Mouse (Mus musculus) layer of hippocampus, adult 6 months (tissue): ENCODE results near the gene Olfr767. TPM values are rescaled to one million over a fixed set of nuclear protein-coding genes. Genes with fewer than 3 reads are reported as not detected.

ENCODE experiments used
- long read RNA-seq, 2 experiments: library from polyadenylated mRNA; unstranded; transcript quantifications; one replicate each; pipeline ENCODE4 v2.0.0; 2019 to 2020
- polyA plus RNA-seq: library from polyadenylated mRNA; unstranded; fragments of <200 nt; fragmentation: Nextera tagmentation; gene quantifications from 2 replicates; pipeline ENCODE4 v1.2.3, GENCODE M21; 2021

Gene Olfr767
- polyA plus RNA-seq: not detected in 2 replicates
- long read RNA-seq, experiment 1: 0 reads
- long read RNA-seq, experiment 2: 0 reads

DNA sequence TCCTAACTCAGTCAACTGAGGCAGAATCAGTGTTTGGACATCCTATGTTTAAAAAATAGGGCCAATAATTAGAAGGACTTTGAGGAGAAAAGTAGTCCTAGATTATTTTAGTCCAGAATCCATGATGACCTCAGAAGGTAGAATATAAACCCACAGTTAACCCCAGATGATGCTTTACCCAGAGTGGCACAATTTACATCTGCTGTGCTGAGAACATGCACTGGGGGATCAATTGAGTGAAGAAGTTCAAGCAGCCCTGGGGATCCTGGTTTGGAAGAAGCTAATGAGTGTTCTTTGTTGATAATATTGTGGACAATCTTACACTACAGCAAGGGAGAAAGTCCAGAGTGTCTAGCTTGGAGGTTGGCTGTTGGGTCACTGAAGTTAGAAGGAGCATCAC, at the start of gene Olfr767:
Olfr767 (minus strand) TSS at position 101 of the 400 bp plus-strand sequence.

DNA sequence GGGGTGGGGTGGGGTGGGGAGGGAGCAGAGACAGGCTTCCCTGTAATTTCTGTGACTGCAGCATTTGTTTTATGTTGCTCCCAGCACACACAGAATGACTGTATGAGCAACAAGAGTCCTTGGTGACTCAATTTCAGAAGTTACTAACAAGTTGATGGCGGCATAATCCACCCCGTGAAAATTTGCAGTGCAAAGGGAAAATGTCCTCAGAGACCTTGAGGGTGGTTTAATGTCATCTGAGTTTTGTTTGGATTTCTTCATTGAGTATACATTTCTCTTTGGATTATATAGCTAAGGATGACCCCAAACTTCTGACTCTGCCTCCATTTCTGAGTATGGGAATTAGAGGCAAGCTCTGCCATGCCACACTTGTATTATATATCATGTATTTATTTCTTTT, 35.1 kb upstream of the Olfr767 start, which contains the start of gene Olfr769:
Olfr769 (minus strand) TSS at position 101 of the 400 bp plus-strand sequence.

DNA sequence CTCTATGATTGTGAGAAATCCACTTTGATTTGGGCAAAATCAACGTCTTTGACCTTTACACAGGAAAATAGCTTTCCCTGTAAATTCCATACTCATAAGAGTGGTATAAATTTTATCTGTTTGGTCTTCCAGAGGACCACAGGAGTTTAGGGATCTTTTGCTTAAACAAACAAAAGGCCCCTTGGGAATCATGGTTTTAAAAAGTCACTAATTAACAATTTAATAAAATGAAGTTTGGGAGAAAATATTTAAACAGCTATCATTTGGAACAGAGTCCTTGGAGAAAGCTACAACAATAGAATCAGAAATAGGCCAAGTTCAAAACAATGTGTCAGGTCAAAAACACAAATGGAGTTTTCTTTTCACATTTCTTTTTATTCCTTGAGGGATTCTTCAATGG, 16.6 kb upstream of the Olfr767 start, which contains the start of gene Olfr768:
Olfr768 (minus strand) TSS at position 101 of the 400 bp plus-strand sequence.

GRCm38 (mm10) chr10:129068877-129069276, 13.8 kb downstream of the Olfr767 start, which contains the start of gene Olfr766-ps1:
Gene Olfr766-ps1, minus strand, starts transcription at chr10:129068977.

GRCm38 (mm10) chr10:129049898-129050297, 32.8 kb downstream of the Olfr767 start, which contains the start of gene Olfr765:
Gene Olfr765, minus strand, starts transcription at chr10:129049998.

GRCm38 (mm10) chr10:129039796-129040195, 42.9 kb downstream of the Olfr767 start, which contains the start of gene Olfr764-ps1:
Gene Olfr764-ps1, minus strand, starts transcription at chr10:129039896.

Other genes with a start within 250 kb of the Olfr767 start
- 6.8 and 7.9 TPM in 2 replicates for gene Gdf11, start 191.2 kb downstream of the Olfr767 start, polyA plus RNA-seq
- 190 and 257 TPM in 2 replicates for gene Cd63, start 181.9 kb downstream of the Olfr767 start, polyA plus RNA-seq
- 10.0 and 83.5 TPM in 2 replicates for gene Rdh5, start 160.0 kb downstream of the Olfr767 start, polyA plus RNA-seq
- 356 and 436 TPM in 2 replicates for gene Bloc1s1, start 158.9 kb downstream of the Olfr767 start, polyA plus RNA-seq
- gene Itga7, start 149.1 kb downstream of the Olfr767 start, polyA plus RNA-seq: 3.7 and 4.6 TPM in 2 replicates
- gene Mettl7b, start 121.9 kb downstream of the Olfr767 start, polyA plus RNA-seq: not detected in 2 replicates
- not detected in 2 replicates for gene Olfr9, start 93.5 kb downstream of the Olfr767 start, polyA plus RNA-seq
- gene Olfr763, start 72.1 kb downstream of the Olfr767 start, polyA plus RNA-seq: not detected in 2 replicates
- gene Olfr764-ps1, start 43.0 kb downstream of the Olfr767 start, polyA plus RNA-seq: not detected in 2 replicates
- not detected in 2 replicates for gene Olfr765, start 32.9 kb downstream of the Olfr767 start, polyA plus RNA-seq
- gene Olfr766-ps1, start 13.9 kb downstream of the Olfr767 start, polyA plus RNA-seq: not detected in 2 replicates
- gene Olfr768, start 16.5 kb upstream of the Olfr767 start, polyA plus RNA-seq: not detected in 2 replicates
- gene Olfr769, start 35.0 kb upstream of the Olfr767 start, polyA plus RNA-seq: not detected in 2 replicates
- not detected in 2 replicates for gene Olfr770, start 56.1 kb upstream of the Olfr767 start, polyA plus RNA-seq
- gene Olfr771, start 81.8 kb upstream of the Olfr767 start, polyA plus RNA-seq: not detected in 2 replicates
- not detected in 2 replicates for gene Olfr772, start 95.0 kb upstream of the Olfr767 start, polyA plus RNA-seq
- gene Olfr773, start 104.5 kb upstream of the Olfr767 start, polyA plus RNA-seq: not detected in 2 replicates
- not detected in 2 replicates for gene Olfr774, start 153.3 kb upstream of the Olfr767 start, polyA plus RNA-seq
- not detected in 2 replicates for gene Olfr775, start 165.5 kb upstream of the Olfr767 start, polyA plus RNA-seq
- not detected in 2 replicates for gene Olfr776, start 176.2 kb upstream of the Olfr767 start, polyA plus RNA-seq
- gene Olfr777, start 188.6 kb upstream of the Olfr767 start, polyA plus RNA-seq: not detected in 2 replicates
- gene Olfr780, start 235.2 kb upstream of the Olfr767 start, polyA plus RNA-seq: not detected in 2 replicates
- gene Olfr781, start 245.9 kb upstream of the Olfr767 start, polyA plus RNA-seq: not detected in 2 replicates